Comparison of ENCODE assay signal across 9 mouse cellular contexts in the genomic region with DNA sequence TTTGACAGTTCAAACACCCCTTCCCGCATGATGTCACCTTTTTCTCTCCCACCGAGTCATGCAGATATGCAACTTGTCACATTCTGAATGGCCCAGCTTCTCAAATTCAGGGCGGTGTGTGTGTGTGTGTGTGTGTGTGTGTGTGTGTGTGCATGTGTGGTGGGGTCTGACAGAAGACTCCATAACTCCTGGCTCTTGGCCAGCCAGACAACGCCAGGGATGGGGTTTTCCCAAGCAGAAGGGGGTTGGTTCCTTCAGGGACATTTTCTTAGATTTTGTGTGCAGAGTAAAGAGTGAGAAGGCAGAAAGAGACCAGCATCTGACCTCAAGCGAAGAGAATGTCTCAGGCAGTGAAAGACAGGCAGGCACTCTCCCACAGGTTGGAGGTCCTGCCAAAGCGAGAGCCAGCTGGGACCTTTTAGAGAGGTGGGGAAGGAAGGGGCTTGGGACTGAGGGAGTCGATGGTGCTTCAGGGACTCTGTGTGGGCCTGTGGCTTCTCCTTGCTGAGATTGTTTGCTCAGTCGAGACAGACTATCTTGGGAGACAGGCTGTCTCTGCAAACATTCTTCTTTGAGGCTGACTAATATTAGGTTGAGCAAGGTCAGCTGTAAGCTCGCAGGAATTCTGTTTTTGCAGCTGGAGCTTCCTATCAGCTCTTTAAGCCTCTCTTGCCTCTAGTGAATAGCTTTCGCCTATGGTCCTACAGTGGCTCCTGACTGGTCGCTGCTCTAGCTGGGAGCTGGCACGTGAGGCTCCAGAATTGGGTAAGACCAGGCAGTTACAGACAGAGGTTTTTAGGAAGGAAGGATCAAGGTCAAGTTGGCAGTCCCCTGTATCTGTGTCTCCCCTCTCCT. TPM values are rescaled to one million over a fixed set of nuclear protein-coding genes. Genes with fewer than 3 reads are reported as not detected.
DNase-seq lines count a peak whose midpoint lies in the region; ATAC-seq and TF ChIP-seq lines count a peak whose summit lies in the region.
"Had no signal": no experiment of that assay in that cellular context is flagged by ENCODE, and none has a peak within 500 bp of the region (broad histone marks: within the 10 kb centered on the region; RNA-seq: fewer than 3 reads in every experiment).

No protein-coding gene starts in this region.

- TF ChIP-seq CTCF in C2C12 (IDR thresholded peaks at IDR 0.05; ENCODE audit: control insufficient read depth, insufficient read depth, insufficient read length): no peak

- 39% methylated on average over 12 of the region's 12 CpGs for WGBS in kidney, embryonic 14.5 days

- H3K79me2 ChIP-seq in C2C12 (ENCODE audit: control insufficient read depth, insufficient read depth): no peaks in the 10 kb centered on the region

- H3K27ac ChIP-seq in kidney, embryonic 14.5 days (ENCODE audit: low read depth, low read length): peak overlapping the region; percentile 31

- H3K9me3 ChIP-seq in kidney, embryonic 14.5 days (ENCODE audit: control insufficient read depth, low read length): no peaks in the 10 kb centered on the region

- H3K9ac ChIP-seq in kidney, embryonic 14.5 days (ENCODE audit: low read depth, low read length): no peak overlapping the region

- H3K36me3 ChIP-seq in kidney, embryonic 14.5 days (ENCODE audit: control insufficient read depth, insufficient read depth, low read length): no peaks in the 10 kb centered on the region
- no peaks in the 10 kb centered on the region for H3K36me3 ChIP-seq in C2C12 (ENCODE audit: control insufficient read depth, insufficient read depth)

- no peak overlapping the region for H3K4me3 ChIP-seq in kidney, embryonic 14.5 days (ENCODE audit: low read length)
- no peak overlapping the region for H3K4me3 ChIP-seq in C2C12 (ENCODE audit: insufficient read depth, poor library complexity, severe bottlenecking)
- H3K4me3 ChIP-seq: erythroblast, embryonic 14.5 days had no signal

- no peak overlapping the region for H3K4me2 ChIP-seq in kidney, embryonic 14.5 days (replicated peaks; ENCODE audit: low read depth, low read length)

- H3K27me3 ChIP-seq in kidney, embryonic 14.5 days (ENCODE audit: control insufficient read depth, insufficient read depth, low read length): no peaks in the 10 kb centered on the region
- H3K27me3 ChIP-seq in C2C12 (ENCODE audit: control insufficient read depth, insufficient read depth, insufficient read length): no peaks in the 10 kb centered on the region

- H3K4me1 ChIP-seq in kidney, embryonic 14.5 days (ENCODE audit: control insufficient read depth, insufficient read depth, low read length): peaks cover 15% of the 10 kb centered on the region; the same call in 1 of the 2 replicates

- DNase-seq in kidney, adult 8-10 months: no peak
- peak; percentile 30 for DNase-seq in adipocyte (ENCODE audit: low spot score)
- DNase-seq in heart, postnatal 4 days: peak; percentile 26
- DNase-seq in lung, postnatal 4 days: no peak
- DNase-seq: gastrocnemius, postnatal 25 days had no signal

- ATAC-seq in kidney, embryonic 14.5 days (ENCODE audit: low FRiP score, low TSS enrichment): no peak
- ATAC-seq in erythroblast, adult 5-6 weeks (replicated peaks; ENCODE audit: low FRiP score, poor library complexity, severe bottlenecking): no peak

- H3ac ChIP-seq in C2C12 (ENCODE audit: control insufficient read depth, insufficient read length, low read depth): peak overlapping the region; percentile 34

- H3K79me3 ChIP-seq in C2C12 (ENCODE audit: low read depth): no peaks in the 10 kb centered on the region

TF ChIP-seq in C2C12, 6 proteins besides CTCF, POLR2A, EP300 and RAD21:
- TF ChIP-seq CEBPB (IDR thresholded peaks at IDR 0.05; ENCODE audit: low read depth) (no peak), USF1 (IDR thresholded peaks at IDR 0.05; ENCODE audit: low read depth) (peak; percentile 52), MYOD1 (IDR thresholded peaks at IDR 0.05; ENCODE audit: control insufficient read depth, insufficient read length, low read depth) (peak; percentile 86)

RNA-seq across cellular contexts. Expression of gene Resp18, which starts 14.5 kb away (rescaled TPM):
- not detected in 2 replicates for polyA plus RNA-seq in kidney, embryonic 14.5 days (2014; fragmentation: Nextera tagmentation; extraction: Ambion mirVana)
- polyA plus RNA-seq in C2C12 (2012; fragmentation: generic; extraction: Trizol): not detected
- not detected for total RNA-seq in heart, postnatal 4 days (2021)
- not detected in 2 replicates for total RNA-seq in erythroblast, adult 5-6 weeks (2015; ENCODE audit: low replicate concordance)
- not detected in 2 replicates for total RNA-seq in erythroblast, adult 5-6 weeks (2017; ENCODE audit: low replicate concordance)
- total RNA-seq: gastrocnemius, postnatal 25 days had no signal
- polyA plus RNA-seq: erythroblast, embryonic 14.5 days had no signal

RNA-seq across cellular contexts. Expression of gene Dnpep, which starts 25.1 kb away (rescaled TPM):
- 146 and 150 TPM in 2 replicates for polyA plus RNA-seq in kidney, embryonic 14.5 days (2014; fragmentation: Nextera tagmentation; extraction: Ambion mirVana)
- polyA plus RNA-seq in C2C12 (2012; fragmentation: generic; extraction: Trizol): 134 TPM
- total RNA-seq in heart, postnatal 4 days (2021): 10 to 100 TPM; 89.5 to 89.8 TPM
- 14.0 and 20.3 TPM in 2 replicates for total RNA-seq in erythroblast, adult 5-6 weeks (2015; ENCODE audit: low replicate concordance)
- total RNA-seq in erythroblast, adult 5-6 weeks (2017; ENCODE audit: low replicate concordance): 7.7 and 11.8 TPM in 2 replicates

RNA-seq across cellular contexts. Expression of gene Ptprn, which starts 28.4 kb away (rescaled TPM):
- polyA plus RNA-seq in kidney, embryonic 14.5 days (2014; fragmentation: Nextera tagmentation; extraction: Ambion mirVana): 0.08 TPM in 1 of 2 replicates, not detected in the other
- polyA plus RNA-seq in C2C12 (2012; fragmentation: generic; extraction: Trizol): 15.3 TPM
- total RNA-seq in heart, postnatal 4 days (2021): under 1 TPM; 0.41 to 0.43 TPM
- total RNA-seq in erythroblast, adult 5-6 weeks (2015; ENCODE audit: low replicate concordance): not detected in 2 replicates
- not detected in 2 replicates for total RNA-seq in erythroblast, adult 5-6 weeks (2017; ENCODE audit: low replicate concordance)
- total RNA-seq: gastrocnemius, postnatal 25 days had no signal
- polyA plus RNA-seq: erythroblast, embryonic 14.5 days had no signal

RNA-seq across cellular contexts. Expression of gene Dnajb2, which starts 56.5 kb away (rescaled TPM):
- polyA plus RNA-seq in kidney, embryonic 14.5 days (2014; fragmentation: Nextera tagmentation; extraction: Ambion mirVana): 13.2 and 14.4 TPM in 2 replicates
- 27.7 TPM for polyA plus RNA-seq in C2C12 (2012; fragmentation: generic; extraction: Trizol)
- 10 to 100 TPM; 46.4 to 49.2 TPM for total RNA-seq in heart, postnatal 4 days (2021)
- total RNA-seq in erythroblast, adult 5-6 weeks (2015; ENCODE audit: low replicate concordance): 186 and 231 TPM in 2 replicates
- total RNA-seq in erythroblast, adult 5-6 weeks (2017; ENCODE audit: low replicate concordance): 524 and 744 TPM in 2 replicates

Comparison
In these comparisons a context has a peak if more than half of its experiments do, and no peak if none do; other contexts are left out.
1. DNase-seq: peak in adipocyte (single experiment) and heart, postnatal 4 days (single experiment); none in kidney, adult 8-10 months (0 of 2) and lung, postnatal 4 days (0 of 2).
2. RNA of gene Dnpep, which starts 25.1 kb away (total RNA-seq): 89.5 to 89.8 TPM in heart, postnatal 4 days; 7.7 to 20.3 TPM in erythroblast, adult 5-6 weeks; every median in the first group is over 4 times any median in the second.